Mouse (Mus musculus): ENCODE measurements at regions not wholly inside any gene's neighbourhood (a gene's known extent, or its start where the extent isn't known, plus 50 kb on each side); places are given as distances from the start of the nearest gene placed in this dataset.

DNA sequence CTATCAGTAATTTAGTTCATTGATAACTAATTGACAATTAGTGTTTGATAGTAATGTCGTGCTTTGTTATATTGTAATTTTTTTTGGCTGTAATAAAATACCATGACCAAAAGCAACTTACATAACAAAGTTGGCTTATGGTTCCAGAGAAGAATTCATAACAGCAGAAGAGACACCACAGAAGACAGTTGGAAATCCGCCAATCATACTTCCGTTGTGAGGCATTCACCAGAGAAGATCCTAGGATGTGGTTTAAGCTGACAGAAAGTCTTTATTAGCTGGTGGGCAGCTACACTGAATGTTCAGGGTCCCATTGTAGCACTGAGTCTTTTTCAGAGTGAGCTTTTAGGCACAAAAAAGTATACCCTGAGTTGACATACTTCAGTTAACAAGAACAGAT, 109.9 kb downstream of the Sec23a start:
- DNase-seq (ENCODE audit: low spot score), result no peak

DNA sequence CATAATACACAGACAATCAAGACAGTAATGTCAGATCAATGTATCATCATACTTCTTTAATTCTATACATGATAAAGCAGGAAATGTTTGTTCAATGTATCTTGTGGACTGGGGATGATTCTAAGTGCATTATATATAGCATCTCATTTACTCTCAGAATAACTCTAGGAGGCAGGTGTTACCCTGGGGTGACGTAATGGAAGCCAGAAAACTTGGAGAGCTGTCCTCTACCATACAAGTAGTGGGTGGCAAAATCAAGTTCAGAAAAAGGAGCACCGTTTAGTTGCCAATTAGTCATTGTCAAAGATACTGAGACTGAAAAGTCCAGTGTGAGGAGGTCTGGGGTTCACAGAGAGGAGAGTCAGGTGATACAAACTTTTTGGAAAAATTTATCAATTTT, 136.0 kb downstream of the Sec23a start:
- no peak for DNase-seq (ENCODE audit: low spot score)

DNA sequence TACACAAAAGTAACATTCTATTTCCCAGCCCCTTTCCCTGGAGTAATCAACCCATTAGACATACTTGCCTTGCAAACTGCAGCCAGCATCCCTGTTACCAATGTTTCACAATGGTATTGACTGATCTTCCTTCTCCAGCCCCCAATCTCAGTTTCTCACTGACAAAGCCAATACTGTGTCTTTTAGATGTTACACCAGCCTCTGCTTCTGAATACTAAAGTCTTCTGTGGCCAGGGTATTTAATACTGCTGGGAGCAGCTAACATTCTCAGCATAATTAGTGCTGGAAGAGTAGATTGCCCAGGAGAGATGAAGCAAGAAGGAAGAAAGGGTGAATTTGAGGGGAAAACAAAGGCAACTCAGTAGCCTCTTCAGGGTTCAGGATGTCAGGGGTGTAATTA, 139.4 kb downstream of the Sec23a start:
- no peak for DNase-seq (ENCODE audit: low spot score)

DNA sequence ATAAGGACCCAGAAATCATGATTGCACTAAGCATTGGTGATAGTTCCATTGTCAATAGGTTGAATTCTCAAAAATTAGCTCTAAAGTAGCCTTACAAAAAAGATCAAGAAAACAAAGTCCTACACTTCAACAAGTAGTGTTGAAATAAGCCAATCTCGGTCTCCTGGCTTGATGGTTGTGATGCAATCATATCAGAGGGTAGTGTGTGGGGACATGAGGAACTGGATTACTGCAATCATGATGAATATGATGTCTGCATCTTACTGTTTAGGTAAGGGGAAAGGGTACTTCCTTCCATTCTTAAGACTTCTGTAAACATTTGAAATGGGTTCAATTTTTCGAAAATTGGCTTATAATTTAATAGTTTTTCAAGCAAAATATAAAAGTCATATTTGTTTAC, 155.3 kb downstream of the Sec23a start:
- DNase-seq (ENCODE audit: low spot score), result no peak

DNA sequence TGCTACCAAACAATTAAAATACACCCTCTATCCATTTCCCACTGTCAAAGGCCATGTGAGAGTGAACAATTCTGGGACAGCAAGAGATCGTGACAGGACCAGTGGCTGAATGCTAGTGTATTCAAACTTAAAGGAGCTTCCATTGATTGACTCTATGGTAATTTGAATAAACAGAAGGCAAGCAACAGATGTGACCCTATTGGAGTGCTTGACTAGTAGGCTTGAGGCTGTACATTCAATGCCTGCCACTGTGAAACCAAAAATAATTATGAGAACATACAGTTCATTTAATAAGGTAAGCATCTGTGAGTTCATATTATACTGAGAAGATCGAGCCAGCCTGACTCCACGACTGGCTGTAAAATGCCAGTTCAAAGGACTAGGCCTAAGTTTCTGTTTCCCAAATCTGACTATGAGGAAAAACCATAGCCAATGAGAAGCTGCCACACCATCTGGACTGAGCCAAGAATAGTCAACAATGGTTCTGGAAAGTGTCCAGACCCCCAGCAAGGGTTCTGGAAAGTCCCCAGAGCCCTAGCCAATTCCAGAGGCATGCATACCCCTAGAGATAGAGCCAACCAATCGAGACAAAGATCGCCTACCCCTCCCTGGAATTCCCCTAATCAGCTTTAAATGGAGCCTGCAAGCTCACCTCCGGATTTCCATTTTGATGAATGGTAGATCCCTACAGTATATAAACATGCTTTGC, 160.0 kb downstream of the Sec23a start:
- DNase-seq (ENCODE audit: low spot score), result no peak

DNA sequence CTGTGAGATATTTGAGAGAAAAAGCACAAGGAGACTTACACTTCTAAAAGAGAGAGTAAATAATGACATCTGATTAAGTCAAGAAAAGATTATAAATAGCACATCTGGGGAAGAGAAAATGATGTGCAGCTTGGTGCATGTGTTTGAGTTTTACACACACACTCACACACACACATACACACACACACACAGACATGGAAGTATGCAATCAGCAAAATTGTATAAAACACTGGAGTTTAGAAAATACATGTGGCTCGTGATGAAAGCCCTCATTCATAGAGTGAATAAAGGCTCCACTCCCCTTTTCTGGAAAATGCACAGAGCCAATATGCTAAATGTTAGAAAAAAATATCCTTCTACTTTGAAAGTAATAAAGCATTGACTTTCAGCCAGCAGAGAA, 182.2 kb downstream of the Sec23a start:
- no peak for DNase-seq (ENCODE audit: low spot score)

DNA sequence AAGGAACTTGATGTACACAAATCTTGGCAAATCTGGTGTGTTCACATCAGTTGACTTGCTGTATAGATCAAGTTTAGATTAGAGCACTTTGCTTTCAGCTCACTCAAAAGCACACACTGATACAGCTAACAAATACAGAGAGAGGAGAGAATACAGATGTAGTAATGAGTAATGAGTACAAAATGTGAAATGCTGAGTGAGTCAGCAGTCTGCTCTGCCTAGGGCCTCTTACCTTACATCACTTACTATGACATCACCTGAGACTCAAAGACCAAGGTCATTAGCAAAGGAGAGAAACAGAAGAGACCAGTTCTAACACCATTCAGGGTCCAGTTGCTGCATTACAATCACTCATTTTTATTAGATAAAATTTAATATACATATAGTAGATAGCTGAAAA, 184.0 kb downstream of the Sec23a start:
- no peak for DNase-seq (ENCODE audit: low spot score)

DNA sequence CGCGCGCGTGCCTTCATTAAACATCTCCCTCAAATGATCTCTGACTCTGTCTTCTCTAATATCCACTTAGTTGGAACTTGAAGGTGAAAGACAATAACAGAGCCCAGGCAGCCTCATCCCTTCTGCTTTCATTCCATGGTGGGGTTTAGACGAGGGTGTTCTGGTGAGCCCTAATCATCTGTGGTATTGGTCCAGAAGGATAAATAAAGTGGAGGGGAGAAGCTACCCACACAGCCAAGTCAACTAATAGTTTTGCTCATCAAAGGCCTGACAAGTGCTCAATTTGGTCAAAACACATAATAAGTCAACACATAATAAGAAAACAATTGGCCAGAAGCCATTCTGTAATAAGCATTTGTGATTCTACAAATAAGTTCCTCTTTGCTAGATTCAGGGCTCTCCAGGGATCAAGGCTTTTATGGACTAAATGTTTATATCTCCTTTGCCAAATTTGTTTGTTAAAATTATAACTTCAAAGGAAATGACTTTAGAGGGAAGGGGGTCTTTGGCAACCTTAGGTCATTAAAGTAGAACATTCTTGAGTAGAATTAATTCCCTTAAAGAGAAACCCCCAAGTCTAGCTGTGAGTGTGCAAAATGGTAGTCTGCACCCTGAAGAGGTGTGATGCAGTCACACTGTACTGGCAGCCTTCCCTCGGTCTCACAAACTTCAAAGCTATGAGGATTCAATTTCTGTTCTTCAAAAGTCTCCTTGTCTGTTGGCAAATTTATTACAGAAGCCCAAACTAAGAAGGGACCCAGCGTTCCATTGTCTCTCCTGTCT, 186.5 kb downstream of the Sec23a start:
- DNase-seq (ENCODE audit: low spot score), result no peak

DNA sequence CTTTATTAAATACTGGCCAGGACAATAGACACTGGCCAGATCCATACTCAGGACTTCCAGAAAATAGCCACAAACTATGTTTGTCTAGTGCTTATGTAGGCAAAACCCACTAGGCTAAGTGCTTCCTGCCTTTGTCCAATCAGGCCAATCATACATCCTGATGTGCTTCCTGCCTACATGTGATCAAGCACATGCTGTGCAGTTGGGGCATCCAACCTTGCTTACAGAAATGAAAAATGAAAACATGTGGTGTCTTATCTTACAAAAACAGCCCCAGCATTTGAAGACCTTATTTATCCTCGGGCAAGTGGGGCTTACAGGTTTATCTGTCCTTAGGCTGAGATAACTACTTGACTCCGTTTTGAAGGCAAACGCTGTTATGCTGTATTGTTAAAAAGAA, 188.8 kb downstream of the Sec23a start:
- DNase-seq (ENCODE audit: low spot score), result no peak

DNA sequence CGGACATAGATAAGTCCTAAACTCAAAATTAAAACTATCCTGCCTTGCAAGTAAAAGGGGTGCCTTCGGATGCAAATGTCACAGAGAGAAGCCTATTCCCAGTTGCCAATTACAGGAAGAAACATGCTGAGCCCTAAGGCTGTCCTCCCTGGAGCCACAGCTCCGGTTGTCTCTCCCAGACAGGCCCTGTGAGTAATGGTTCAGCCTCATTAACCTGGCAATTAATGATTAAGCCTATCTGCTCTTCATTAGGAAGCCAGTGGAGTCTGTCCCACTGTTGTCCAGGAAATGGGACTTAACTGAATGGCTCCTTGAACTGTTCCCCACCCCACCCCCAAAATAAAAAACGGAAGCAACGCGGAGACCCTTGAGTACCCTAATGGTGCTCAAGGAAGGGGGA, 207.7 kb downstream of the Sec23a start:
- no peak for DNase-seq (ENCODE audit: low spot score)

DNA sequence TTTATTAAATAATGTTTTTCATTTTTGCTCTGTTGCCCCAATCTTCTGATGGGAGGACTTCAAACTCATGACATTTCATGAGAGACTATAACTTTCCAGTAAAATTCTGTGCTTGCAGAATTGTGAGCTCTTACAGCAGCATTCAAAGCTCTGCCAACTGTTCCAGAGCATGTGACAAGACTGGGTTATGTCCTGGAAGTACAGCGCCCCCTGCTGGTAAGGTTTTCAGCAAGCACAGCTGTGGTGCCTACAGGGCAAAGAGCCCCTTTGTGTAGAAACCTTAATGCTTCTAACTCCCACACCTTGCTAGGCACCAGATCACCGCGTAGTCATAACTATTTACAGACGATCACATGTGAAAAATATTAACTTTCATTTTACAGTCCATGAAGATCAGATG, 209.4 kb downstream of the Sec23a start:
- DNase-seq (ENCODE audit: low spot score), result peak; percentile 52

Measured in yolk sac, embryonic 10.5 days (tissue).